Mouse (Mus musculus) megakaryocyte-erythroid progenitor cell, adult 5-6 weeks (primary cell): ENCODE measurements around the gene Vmn1r42. TPM values are rescaled to one million over a fixed set of nuclear protein-coding genes. Genes with fewer than 3 reads are reported as not detected.
"Not testable (repeated sequence)": the region's sequence is repeated elsewhere in the genome, so short reads cannot be mapped to it uniquely, and the experiment has no call there.

ENCODE experiments used
- ATAC-seq: replicated peaks from 2 replicates; pipeline ENCODE4 v1.8.0; 2016; ENCODE audit warnings: mild to moderate bottlenecking, inconsistent platforms; ENCODE audit not compliant: severe bottlenecking, poor library complexity, low FRiP score, low TSS enrichment
- total RNA-seq, 2 experiments: library from RNA; stranded (forward) in 1 of 2; stranded (reverse) in 1 of 2; fragments of 200-1000, 215-1000 nt in 1 of 2; fragments of >200 nt in 1 of 2; fragmentation: Nextera tagmentation in 1 of 2; gene quantifications; 2 replicates each; pipeline ENCODE4 v1.2.3; 2014 to 2017

Gene Vmn1r42
- total RNA-seq (2014; fragmentation: Nextera tagmentation) (not detected in 2 replicates), total RNA-seq (2017) (not detected in 2 replicates)

DNA sequence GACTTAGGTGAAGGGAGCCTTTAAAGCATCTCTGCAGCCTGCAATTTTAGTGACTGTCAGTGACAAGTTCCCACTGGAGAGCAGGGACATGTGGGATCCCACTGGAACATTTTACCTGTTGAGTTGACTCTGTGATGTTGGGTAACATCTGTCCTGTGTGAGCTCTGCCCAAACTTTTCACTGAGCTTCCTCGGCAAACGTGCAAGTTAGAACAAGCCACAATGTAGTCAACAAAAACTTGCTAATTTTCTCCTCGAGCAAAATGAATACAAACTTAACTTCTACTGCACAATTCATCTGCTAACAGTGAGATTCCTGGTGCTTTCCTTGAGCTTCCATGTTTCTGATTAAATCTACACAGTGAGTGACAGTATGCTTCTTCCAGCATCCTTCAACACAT, at the start of gene Vmn1r42, which contains the start of gene Vmn1r43:
Vmn1r42 (minus strand) TSS at position 101 of the 400 bp plus-strand sequence.
Vmn1r43 (minus strand) TSS at position 101 of the 400 bp plus-strand sequence.
- not testable (repeated sequence) for ATAC-seq

DNA sequence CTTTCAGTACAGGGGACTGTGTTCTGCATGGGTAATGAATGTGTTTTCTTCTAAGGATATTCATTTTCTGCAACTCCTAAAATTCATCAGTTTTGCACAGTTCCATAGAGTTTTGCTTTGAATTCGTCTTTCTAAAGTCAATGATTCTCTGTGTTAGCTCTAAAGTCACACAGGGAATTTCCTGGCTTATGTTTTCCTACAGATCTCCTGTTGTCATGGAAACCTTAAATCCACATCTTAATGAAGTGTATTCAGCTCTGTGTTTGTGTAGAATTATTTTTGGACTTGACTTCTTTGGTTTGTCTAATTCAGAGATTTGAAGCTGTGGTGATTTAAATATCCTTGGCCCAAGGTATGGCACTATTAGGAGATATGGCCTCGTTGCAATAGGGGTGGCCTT, 7.6 kb upstream of the Vmn1r42 start:
- ATAC-seq = no peak

DNA sequence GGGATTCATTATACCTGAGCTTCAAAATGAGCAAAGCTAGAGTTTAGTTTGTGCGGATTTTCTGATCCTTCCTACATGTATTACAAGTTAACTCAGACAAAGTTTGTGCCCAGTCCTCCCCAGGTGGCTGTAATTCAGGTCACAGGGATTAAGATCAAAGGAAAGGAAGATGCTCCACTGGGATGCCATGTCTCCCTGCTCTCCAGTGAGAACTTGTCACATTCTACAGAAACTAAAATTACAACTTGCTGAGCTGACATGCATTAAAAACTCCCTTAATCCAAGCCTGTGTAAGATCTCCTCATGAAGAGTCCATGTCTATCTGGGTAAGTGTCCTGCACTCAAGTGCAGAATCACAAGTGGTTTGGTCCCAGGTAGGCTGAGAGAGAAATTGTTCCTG, 7.1 kb upstream of the Vmn1r42 start, which contains the start of gene Vmn1r44:
Vmn1r44 (plus strand) TSS at position 301 of the 400 bp plus-strand sequence.
- no peak for ATAC-seq

DNA sequence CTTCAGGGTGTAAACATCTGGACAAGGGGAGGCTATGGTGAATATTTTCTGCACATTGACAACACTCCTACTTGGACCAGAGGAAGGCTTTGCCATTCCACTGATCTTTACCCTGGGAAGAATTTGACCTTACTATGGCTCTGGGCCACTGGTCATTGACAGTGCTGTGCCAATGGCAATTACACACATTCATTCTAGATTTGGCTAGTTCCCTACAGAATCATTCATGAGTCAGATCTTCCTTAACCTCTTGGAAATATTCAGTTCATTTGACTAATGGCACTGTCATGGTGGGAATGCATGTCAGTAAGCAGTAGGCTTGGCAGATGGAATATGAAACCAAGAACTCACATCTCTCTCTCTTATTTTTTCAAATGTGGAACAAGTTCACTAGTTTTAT, 4.7 kb upstream of the Vmn1r42 start:
- no peak for ATAC-seq

DNA sequence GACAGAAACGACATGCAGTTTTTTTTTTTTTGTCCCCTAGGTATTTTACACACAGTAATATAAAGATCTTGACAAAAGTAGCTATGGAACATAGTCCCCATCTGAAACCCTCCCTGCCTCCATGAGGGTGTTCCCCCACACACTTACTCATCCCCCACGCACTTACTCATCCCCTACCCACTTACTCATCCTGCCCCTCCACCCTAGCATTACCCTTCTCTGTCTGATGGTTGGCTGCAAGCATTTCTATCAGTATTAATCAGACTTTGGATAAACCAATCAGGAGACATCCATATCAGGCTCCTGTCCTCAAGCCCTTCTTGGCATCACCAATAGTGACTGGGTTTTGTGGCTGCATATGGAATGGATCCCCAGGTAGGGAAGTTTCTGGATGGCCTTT, 750 bp upstream of the Vmn1r42 start:
- no peak for ATAC-seq

DNA sequence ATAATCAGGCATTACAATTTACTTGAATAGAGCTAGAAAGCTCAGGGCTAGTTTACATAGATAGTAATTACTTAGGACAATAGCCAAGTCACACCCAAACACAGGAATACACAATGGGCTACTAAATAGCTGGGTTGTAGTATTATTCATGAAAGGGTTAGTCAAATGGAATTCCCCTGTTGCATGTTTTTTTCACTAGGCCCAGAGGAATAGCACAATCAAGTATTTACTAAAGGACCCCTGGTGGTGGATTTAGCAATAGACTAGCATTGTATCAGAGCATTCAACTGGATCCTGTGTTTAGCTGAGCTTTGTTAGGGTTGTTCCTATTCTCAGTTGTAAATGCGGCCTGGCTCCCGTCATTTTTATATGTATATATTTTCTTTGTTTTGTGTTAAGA, 8.2 kb downstream of the Vmn1r42 start:
- no peak for ATAC-seq

DNA sequence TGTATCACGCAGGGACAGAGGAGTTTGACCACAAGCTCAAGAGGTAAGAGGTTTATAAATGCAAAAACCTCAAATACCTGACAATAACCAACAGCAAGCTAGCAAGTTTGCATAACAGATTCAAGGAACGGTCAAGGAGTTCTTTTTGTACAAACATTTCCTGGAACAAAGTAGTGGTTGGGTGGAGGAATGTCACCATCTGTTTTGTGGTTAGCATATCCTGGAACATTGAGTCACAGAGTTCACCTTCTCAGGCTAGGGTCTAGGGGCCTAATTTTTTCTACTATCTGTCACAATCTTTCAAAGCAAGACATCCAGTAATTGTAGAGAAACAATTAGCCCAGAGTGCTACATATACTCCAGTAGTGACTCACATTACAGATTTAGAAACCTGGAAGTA, 8.9 kb downstream of the Vmn1r42 start:
- no peak for ATAC-seq

DNA sequence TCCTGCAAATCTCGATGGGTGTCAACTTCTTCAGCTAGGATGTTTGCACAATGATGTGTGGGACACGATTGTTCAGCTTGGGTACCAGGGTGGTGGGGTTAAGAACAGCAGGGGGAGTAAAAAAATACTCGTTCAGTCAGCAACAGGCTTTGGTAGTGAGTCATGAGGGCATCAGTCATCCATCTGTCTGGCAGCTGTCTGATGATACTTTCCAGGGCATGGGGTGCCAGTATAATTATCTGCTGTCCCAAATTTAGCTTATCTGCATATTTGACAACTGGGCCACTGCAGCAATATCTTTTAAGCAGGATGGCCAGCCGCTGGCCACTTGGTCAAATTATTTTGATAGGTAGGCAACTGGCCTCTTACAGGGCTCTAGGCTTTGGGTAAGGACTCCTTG, 12.4 kb downstream of the Vmn1r42 start:
- no peak for ATAC-seq

DNA sequence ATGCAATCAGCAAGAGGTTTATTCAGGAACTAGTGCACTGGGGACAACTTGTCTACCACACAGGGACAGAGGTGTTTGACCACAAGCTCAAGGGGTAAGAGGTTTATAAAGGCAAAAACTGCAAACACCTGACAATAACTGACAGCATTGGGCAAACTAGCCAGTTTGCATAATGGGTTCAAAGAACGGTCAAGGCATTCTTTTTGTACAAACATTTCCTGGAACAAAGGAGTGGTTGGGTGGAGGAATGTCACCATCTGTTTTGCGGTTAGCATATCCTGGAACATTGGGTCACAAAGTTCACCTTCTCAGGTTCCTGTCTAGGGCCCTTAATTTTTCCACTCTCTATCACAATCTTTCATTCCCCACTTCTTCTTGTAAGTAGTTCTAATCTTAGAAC, 16.4 kb downstream of the Vmn1r42 start:
- ATAC-seq = no peak

DNA sequence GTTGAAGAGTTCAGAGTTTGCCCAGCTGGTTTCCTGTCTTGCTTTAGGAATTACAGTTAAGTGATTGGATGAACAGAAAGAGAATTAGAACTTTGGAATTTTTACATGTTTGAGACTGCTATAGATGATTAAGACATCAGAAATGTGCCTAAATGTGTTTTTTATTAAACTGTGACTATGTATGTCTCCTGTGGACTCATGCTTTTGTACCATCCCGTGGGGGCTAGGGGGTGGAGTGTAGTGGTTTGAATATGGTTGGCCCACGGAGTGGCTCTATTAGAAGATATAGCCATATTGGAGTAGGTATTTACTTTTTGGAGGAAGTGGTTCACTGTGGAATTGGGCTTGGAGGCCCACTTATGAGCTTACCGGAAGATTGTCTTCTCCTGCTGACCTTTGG, 18.7 kb downstream of the Vmn1r42 start:
- no peak for ATAC-seq

Other genes with a start within 250 kb of the Vmn1r42 start
- gene Txnrd3, start 232.4 kb downstream of the Vmn1r42 start, total RNA-seq (2014; fragmentation: Nextera tagmentation) = 11.1 and 12.3 TPM in 2 replicates
- gene Txnrd3, start 232.4 kb downstream of the Vmn1r42 start, total RNA-seq (2017) = 21.6 and 22.8 TPM in 2 replicates
- not detected in 2 replicates for gene Vmn1r40, start 168.9 kb downstream of the Vmn1r42 start, total RNA-seq (2014; fragmentation: Nextera tagmentation)
- not detected in 2 replicates for gene Vmn1r40, start 168.9 kb downstream of the Vmn1r42 start, total RNA-seq (2017)
- not detected in 2 replicates for gene Vmn1r41, start 135.6 kb downstream of the Vmn1r42 start, total RNA-seq (2014; fragmentation: Nextera tagmentation)
- not detected in 2 replicates for gene Vmn1r41, start 135.6 kb downstream of the Vmn1r42 start, total RNA-seq (2017)
- not detected in 2 replicates for gene Vmn1r43, start within 50 bp of the Vmn1r42 start, total RNA-seq (2014; fragmentation: Nextera tagmentation)
- not detected in 2 replicates for gene Vmn1r43, start within 50 bp of the Vmn1r42 start, total RNA-seq (2017)
- gene Vmn1r44, start 7.2 kb upstream of the Vmn1r42 start, total RNA-seq (2014; fragmentation: Nextera tagmentation) = not detected in 2 replicates
- not detected in 2 replicates for gene Vmn1r44, start 7.2 kb upstream of the Vmn1r42 start, total RNA-seq (2017)
- gene Vmn1r45, start 64.2 kb upstream of the Vmn1r42 start, total RNA-seq (2014; fragmentation: Nextera tagmentation) = not detected in 2 replicates
- gene Vmn1r45, start 64.2 kb upstream of the Vmn1r42 start, total RNA-seq (2017) = not detected in 2 replicates
- gene Vmn1r46, start 92.9 kb upstream of the Vmn1r42 start, total RNA-seq (2014; fragmentation: Nextera tagmentation) = not detected in 2 replicates
- gene Vmn1r46, start 92.9 kb upstream of the Vmn1r42 start, total RNA-seq (2017) = not detected in 2 replicates
- not detected in 2 replicates for gene Vmn1r47, start 139.7 kb upstream of the Vmn1r42 start, total RNA-seq (2014; fragmentation: Nextera tagmentation)
- not detected in 2 replicates for gene Vmn1r47, start 139.7 kb upstream of the Vmn1r42 start, total RNA-seq (2017)
- gene Vmn1r48, start 160.4 kb upstream of the Vmn1r42 start, total RNA-seq (2014; fragmentation: Nextera tagmentation) = not detected in 2 replicates
- gene Vmn1r48, start 160.4 kb upstream of the Vmn1r42 start, total RNA-seq (2017) = not detected in 2 replicates
- gene Vmn1r49, start 202.1 kb upstream of the Vmn1r42 start, total RNA-seq (2014; fragmentation: Nextera tagmentation) = not detected in 2 replicates
- not detected in 2 replicates for gene Vmn1r49, start 202.1 kb upstream of the Vmn1r42 start, total RNA-seq (2017)
- not detected in 2 replicates for gene Vmn1r50, start 225.0 kb upstream of the Vmn1r42 start, total RNA-seq (2014; fragmentation: Nextera tagmentation)
- not detected in 2 replicates for gene Vmn1r50, start 225.0 kb upstream of the Vmn1r42 start, total RNA-seq (2017)
- not detected in 2 replicates for gene Vmn1r51, start 246.2 kb upstream of the Vmn1r42 start, total RNA-seq (2014; fragmentation: Nextera tagmentation)
- not detected in 2 replicates for gene Vmn1r51, start 246.2 kb upstream of the Vmn1r42 start, total RNA-seq (2017)